Mouse (Mus musculus): ENCODE results near the gene Samsn1. TPM values are rescaled to one million over a fixed set of nuclear protein-coding genes. Genes with fewer than 3 reads are reported as not detected.

Gene Samsn1
- polyA plus RNA-seq, 1 experiment from 2014 or later, result 13.2 TPM

DNA sequence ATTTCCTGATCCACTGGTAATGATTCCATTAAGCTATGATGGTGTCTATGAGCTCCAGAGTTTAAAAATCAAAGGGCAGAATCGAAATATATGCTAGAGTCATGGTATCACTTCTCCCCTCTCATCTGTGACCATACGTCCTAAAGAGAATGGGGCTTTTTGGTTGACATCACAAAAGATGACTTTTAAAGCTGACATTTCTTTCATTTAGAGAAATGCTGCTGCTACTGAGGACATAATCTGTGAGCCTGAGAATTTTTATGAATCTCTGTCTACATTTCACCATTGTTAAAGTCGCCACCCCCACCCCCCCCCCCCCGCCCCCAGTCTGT, 91.9 kb downstream of the Samsn1 start:
- H3K9ac ChIP-seq, result no peak overlapping the region
- no peak for ATAC-seq (ENCODE audit: low read depth)
- no peaks in the 10 kb centered on the region for H3K9me3 ChIP-seq (replicated peaks)
- H3K4me2 ChIP-seq, result no peak overlapping the region
- H3K4me1 ChIP-seq (replicated peaks), result no peaks in the 10 kb centered on the region
- no peaks in the 10 kb centered on the region for H3K36me3 ChIP-seq
- H3K27ac ChIP-seq, result no peak overlapping the region
- 61% methylated on average over 4 of the region's 4 CpGs for WGBS (ENCODE audit: insufficient replicate concordance)
- no peak overlapping the region for H3K4me3 ChIP-seq (replicated peaks)
- no peak for DNase-seq
- no peaks in the 10 kb centered on the region for H3K27me3 ChIP-seq

DNA sequence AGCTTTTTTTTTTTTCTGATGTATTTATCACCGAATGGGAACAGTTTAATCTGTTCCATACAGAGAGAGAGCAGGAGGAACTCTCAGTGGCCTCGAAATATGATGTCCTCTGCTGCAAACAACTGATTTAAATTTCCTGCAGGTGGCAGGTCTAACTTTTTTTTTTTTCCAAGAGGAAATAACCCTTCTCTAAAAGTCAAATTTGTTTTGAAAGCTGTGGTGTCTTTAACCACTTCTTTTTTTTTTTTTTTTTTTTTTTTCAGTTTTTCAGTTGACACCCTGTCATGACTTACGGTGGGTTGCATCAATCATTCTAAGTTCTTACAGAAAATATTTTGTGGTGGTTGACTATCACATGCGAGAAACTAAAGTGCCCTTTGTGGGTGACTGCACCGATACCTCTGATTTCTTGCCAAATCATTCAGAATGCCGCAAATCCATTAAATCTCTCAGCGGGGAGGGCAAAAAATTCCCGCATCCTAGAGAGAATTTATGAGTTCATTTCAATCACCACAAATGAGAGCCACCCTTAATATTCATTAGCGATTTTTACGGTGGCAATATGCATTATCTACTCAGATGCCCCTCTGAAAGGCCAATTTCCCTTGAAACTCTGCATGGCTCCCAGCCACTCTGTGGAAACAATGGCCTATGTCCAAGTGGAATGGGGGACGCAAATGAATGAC, 92.4 kb downstream of the Samsn1 start:
- ATAC-seq (ENCODE audit: low read depth), result no peak
- no peak overlapping the region for H3K9ac ChIP-seq
- no peaks in the 10 kb centered on the region for H3K4me1 ChIP-seq (replicated peaks)
- no peak overlapping the region for H3K4me3 ChIP-seq (replicated peaks)
- 62% methylated on average over 11 of the region's 11 CpGs for WGBS (ENCODE audit: insufficient replicate concordance)
- DNase-seq, result no peak
- H3K27ac ChIP-seq, result no peak overlapping the region
- no peaks in the 10 kb centered on the region for H3K36me3 ChIP-seq
- no peaks in the 10 kb centered on the region for H3K27me3 ChIP-seq
- no peak overlapping the region for H3K4me2 ChIP-seq
- H3K9me3 ChIP-seq (replicated peaks), result no peaks in the 10 kb centered on the region

DNA sequence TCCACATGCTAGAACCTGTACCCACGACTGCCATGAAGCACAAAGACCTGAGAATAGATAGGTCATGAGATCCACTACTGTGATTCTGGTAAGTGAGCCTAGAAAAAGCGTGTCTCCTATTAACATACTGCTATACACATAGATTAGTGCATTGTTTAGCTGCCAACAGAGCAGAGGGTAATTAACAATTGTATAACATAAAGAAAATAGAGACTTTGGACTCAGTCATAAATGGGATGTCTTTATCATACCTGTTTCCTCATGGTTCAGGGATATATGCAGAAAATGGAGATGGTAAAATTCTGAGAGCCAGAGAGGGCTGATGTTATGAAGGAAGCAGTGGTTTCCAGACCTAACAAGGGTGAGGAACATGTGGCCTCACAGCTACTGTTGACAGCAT, 95.6 kb downstream of the Samsn1 start:
- Histone ChIP-seq H3K4me3 (replicated peaks) (no peak overlapping the region), H3K4me2 (no peak overlapping the region), H3K9me3 (replicated peaks) (no peaks in the 10 kb centered on the region), H3K27ac (no peak overlapping the region), H3K4me1 (replicated peaks) (0 out of 2 replicates have a peak, but pooled peaks cover under 1% of the 10 kb centered on the region), H3K36me3 (no peaks in the 10 kb centered on the region), H3K27me3 (no peaks in the 10 kb centered on the region), H3K9ac (no peak overlapping the region)
- no peak for ATAC-seq (ENCODE audit: low read depth)
- no peak for DNase-seq
- 64% methylated on average over 2 of the region's 2 CpGs for WGBS (ENCODE audit: insufficient replicate concordance)

DNA sequence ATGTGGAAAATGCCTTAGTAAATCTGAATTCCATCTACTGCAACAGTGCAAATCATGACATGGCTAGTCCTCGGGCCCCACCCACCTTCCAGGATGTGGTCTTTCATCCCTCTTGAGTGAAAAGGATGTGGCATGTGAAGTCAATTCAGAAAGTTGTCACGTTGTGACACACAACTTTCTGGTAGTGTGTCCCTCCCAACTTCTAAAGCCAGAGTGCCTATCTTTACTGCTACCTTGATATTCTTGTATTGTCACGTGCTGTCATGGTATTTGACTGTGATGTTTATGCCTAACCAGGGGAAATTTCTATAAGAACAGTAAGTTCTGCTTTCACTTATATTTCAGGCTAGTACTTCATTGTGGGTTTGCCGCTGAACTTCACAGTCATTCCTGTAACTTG, 101.2 kb downstream of the Samsn1 start:
- Histone ChIP-seq H3K9me3 (replicated peaks) (no peaks in the 10 kb centered on the region), H3K27me3 (no peaks in the 10 kb centered on the region), H3K4me3 (replicated peaks) (no peak overlapping the region), H3K4me1 (replicated peaks) (peaks cover 32% of the 10 kb centered on the region), H3K36me3 (no peaks in the 10 kb centered on the region), H3K27ac (no peak overlapping the region), H3K9ac (no peak overlapping the region), H3K4me2 (no peak overlapping the region)
- ATAC-seq (ENCODE audit: low read depth) (no peak), DNase-seq (no peak)
- 42% methylated on average over 4 of the region's 4 CpGs for WGBS (ENCODE audit: insufficient replicate concordance)

DNA sequence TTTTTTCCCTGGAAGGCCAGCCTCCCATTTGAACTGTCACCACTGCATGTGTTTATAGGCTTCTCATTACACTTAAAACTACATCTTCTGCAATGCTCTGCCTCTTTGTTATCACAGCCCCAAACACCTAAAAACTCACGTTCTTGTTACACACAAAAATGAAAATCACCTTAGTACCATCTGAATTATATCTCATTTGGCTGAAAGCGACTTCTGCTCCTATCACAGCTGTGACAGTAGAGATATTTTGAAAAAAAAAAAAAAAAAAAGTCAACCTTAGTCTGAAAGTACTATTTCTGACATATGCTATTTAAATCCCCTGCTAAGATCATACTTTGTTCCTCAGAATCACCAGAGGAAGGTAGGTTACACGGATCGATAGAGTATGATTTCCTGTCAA, 102.8 kb downstream of the Samsn1 start:
- ATAC-seq (ENCODE audit: low read depth) (no peak), DNase-seq (no peak)
- no peaks in the 10 kb centered on the region for H3K36me3 ChIP-seq
- H3K27ac ChIP-seq, result no peak overlapping the region
- no peaks in the 10 kb centered on the region for H3K27me3 ChIP-seq
- no peaks in the 10 kb centered on the region for H3K9me3 ChIP-seq (replicated peaks)
- H3K9ac ChIP-seq, result no peak overlapping the region
- WGBS (ENCODE audit: insufficient replicate concordance), result 49% methylated on average over 4 of the region's 4 CpGs
- no peak overlapping the region for H3K4me2 ChIP-seq
- H3K4me3 ChIP-seq (replicated peaks), result no peak overlapping the region
- peaks cover 32% of the 10 kb centered on the region for H3K4me1 ChIP-seq (replicated peaks)

DNA sequence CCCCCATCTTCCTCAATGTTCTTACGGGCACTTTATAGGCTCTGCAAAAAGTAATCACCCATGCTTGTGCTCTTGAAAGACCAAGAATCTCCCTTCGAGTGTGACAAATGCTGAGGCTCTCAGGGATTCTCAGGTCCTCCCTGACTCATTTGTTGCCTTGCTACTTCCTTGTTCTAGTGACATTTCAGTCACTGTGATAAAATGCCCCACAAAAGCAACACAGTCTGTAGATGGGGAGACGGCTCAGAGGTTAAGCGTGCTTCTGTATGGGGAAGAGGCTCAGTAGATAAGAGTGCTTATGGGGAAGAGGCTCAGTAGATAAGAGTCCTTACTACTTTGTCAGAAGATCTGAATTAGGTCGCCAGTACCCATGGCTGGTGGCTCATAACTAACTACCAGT, 104.4 kb downstream of the Samsn1 start:
- H3K9ac ChIP-seq, result peak overlapping the region; percentile 49
- peak; percentile 99 for ATAC-seq (ENCODE audit: low read depth)
- no peaks in the 10 kb centered on the region for H3K27me3 ChIP-seq
- peak overlapping the region; percentile 64 for H3K27ac ChIP-seq
- 18% methylated on average over 5 of the region's 5 CpGs for WGBS (ENCODE audit: insufficient replicate concordance)
- peaks cover 32% of the 10 kb centered on the region for H3K4me1 ChIP-seq (replicated peaks)
- H3K4me3 ChIP-seq (replicated peaks), result no peak overlapping the region
- H3K4me2 ChIP-seq, result peak overlapping the region; percentile 35
- H3K36me3 ChIP-seq, result no peaks in the 10 kb centered on the region
- no peaks in the 10 kb centered on the region for H3K9me3 ChIP-seq (replicated peaks)
- DNase-seq, result peak; percentile 36

DNA sequence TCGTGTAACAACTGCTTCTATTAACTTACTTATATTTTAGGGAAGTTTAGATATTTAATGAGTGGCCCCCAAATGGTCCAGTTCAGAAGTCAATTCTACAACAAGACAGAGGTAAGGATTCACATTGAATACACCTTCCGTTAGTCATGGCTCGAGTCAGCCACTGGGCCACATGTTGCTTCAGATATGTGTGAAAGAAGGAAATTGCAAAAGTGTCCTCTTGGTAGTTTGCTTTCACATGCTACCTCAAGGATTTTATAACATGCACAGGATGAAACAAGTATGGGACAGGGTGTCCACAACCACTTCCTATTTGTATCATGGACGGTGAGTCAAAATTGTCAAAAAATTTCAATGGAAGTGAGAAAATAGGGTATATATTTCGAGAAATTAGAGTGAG, 110.0 kb downstream of the Samsn1 start:
- Histone ChIP-seq H3K4me3 (replicated peaks) (no peak overlapping the region), H3K9ac (no peak overlapping the region), H3K27me3 (no peaks in the 10 kb centered on the region), H3K27ac (no peak overlapping the region), H3K9me3 (replicated peaks) (no peaks in the 10 kb centered on the region), H3K4me1 (replicated peaks) (peaks cover 9% of the 10 kb centered on the region), H3K36me3 (no peaks in the 10 kb centered on the region), H3K4me2 (no peak overlapping the region)
- 67% methylated on average over 5 of the region's 5 CpGs for WGBS (ENCODE audit: insufficient replicate concordance)
- DNase-seq (no peak), ATAC-seq (ENCODE audit: low read depth) (no peak)

DNA sequence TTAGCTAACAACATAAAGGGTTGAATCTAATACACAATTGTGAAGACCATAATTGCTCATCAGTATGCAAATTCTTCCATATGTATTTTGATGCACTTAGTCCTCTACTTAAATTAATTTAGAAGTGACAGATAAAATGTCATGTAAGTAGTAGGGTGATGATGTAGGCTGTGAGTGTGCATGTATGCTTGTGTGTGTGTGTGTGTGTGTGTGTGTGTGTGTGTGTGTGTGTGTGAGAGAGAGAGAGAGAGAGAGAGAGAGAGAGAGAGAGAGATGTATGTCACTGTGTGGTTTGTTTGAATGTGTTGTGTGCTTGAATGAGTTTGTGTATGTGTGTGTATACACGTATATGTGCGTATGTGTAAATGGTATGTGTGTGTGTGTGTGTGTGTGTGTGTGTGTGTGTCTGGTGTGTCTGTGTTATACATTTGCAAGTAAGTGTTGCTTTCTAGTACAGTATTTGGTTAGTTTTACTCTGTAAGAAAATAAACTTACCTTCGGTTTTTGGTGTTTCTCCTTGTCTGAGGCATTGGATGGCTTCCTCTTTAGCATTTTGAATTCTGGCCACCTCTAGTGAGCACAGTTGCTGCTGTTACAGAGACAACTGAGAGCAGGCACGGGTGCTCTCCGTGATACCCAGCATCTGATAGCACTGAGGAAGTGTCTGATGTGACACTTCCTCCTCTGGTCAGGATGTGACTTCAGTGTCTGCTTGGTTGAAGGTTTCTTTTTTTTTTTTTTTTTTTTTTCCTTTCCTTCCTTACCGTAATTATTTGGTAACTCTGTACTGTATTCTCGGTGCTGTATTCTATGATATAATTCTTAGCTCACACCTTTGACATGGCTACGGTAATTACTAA, 113.2 kb downstream of the Samsn1 start:
- Histone ChIP-seq H3K36me3 (no peaks in the 10 kb centered on the region), H3K27me3 (no peaks in the 10 kb centered on the region), H3K9ac (peak overlapping the region; percentile 62), H3K27ac (peak overlapping the region; percentile 78), H3K4me1 (replicated peaks) (peaks cover 15% of the 10 kb centered on the region), H3K9me3 (replicated peaks) (no peaks in the 10 kb centered on the region), H3K4me2 (peak overlapping the region; percentile 59), H3K4me3 (replicated peaks) (peak overlapping the region; percentile 50)
- WGBS (ENCODE audit: insufficient replicate concordance), result 13% methylated on average over 8 of the region's 8 CpGs
- peak; percentile 99 for ATAC-seq (ENCODE audit: low read depth)
- DNase-seq, result peak; percentile 60

DNA sequence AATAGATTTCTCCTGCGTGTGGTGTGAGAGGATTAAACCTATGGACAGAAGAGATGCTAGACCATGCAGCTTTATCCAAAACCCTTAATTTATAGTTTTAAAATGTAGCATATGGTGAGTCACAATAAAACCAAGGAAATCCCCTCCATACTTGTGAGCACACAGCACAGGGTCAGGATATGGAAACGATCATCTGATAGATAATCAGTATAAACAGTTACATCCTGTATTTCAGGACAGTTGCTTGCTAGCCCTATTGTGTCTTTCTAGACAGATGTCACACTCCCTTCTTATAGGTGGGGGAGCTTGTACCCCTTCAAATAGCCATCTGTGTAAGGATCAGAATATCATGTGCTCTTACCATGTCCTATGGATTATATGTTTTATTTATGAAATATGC, 115.3 kb downstream of the Samsn1 start:
- no peaks in the 10 kb centered on the region for H3K9me3 ChIP-seq (replicated peaks)
- H3K4me3 ChIP-seq (replicated peaks), result no peak overlapping the region
- no peaks in the 10 kb centered on the region for H3K27me3 ChIP-seq
- H3K27ac ChIP-seq, result no peak overlapping the region
- DNase-seq (no peak), ATAC-seq (ENCODE audit: low read depth) (no peak)
- 0 out of 2 replicates have a peak overlapping the region, but pooled peaks have one; percentile 17 for H3K4me2 ChIP-seq
- 0 out of 2 replicates have a peak overlapping the region, but pooled peaks have one; percentile 11 for H3K9ac ChIP-seq
- no peaks in the 10 kb centered on the region for H3K36me3 ChIP-seq
- peaks cover 15% of the 10 kb centered on the region for H3K4me1 ChIP-seq (replicated peaks)
- whole genome bisulfite sequencing (ENCODE audit: insufficient replicate concordance), result 31% methylated on average over 2 of the region's 2 CpGs

DNA sequence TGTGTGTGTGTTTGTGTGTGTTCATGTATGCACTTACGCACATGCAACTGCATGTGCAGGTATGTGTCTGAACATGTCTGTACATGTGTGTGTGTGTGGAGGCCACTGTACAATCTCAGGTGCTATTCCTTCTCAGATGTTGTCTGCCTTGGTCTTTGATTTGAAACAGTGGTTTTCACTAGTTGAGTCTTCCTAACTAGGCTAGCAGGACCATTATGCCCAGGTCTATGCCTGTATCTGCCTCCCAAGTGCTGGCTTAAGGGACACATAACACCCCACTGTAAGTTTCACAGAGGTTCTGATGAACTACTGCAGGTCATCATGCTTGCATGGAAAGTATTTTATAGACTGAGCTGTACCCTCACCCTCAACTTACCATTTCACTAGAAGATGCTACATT, 115.8 kb downstream of the Samsn1 start:
- 0 out of 2 replicates have a peak overlapping the region, but pooled peaks have one; percentile 15 for H3K4me2 ChIP-seq
- H3K27me3 ChIP-seq, result no peaks in the 10 kb centered on the region
- ATAC-seq (ENCODE audit: low read depth) (no peak), DNase-seq (no peak)
- no peaks in the 10 kb centered on the region for H3K36me3 ChIP-seq
- H3K9me3 ChIP-seq (replicated peaks), result no peaks in the 10 kb centered on the region
- peaks cover 15% of the 10 kb centered on the region for H3K4me1 ChIP-seq (replicated peaks)
- H3K27ac ChIP-seq, result 0 out of 2 replicates have a peak overlapping the region, but pooled peaks have one; percentile 29
- H3K4me3 ChIP-seq (replicated peaks), result no peak overlapping the region
- H3K9ac ChIP-seq, result no peak overlapping the region
- 89% methylated on average over 1 of the region's 1 CpGs for WGBS (ENCODE audit: insufficient replicate concordance)

DNA sequence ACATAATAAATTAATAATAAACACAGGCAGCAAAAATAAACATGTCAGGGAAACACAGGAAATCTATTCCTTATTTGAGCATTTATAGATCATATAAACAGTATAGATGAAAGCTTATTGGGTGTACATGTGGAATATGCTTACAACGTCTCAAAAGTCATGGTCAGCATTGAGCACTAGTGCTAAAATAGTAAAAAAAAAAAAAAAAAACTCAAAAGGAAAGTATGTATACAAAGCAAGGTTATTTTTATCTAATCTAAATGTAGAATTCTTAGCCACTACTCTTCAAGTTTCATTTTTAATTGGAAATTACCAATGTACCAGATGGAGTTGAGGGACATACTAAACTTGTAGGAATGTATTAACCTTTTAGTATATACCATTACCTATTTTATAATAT, 116.8 kb downstream of the Samsn1 start:
- Histone ChIP-seq H3K27ac (no peak overlapping the region), H3K36me3 (no peaks in the 10 kb centered on the region), H3K4me3 (replicated peaks) (no peak overlapping the region), H3K9ac (no peak overlapping the region), H3K9me3 (replicated peaks) (no peaks in the 10 kb centered on the region), H3K4me2 (no peak overlapping the region), H3K4me1 (replicated peaks) (peaks cover 19% of the 10 kb centered on the region), H3K27me3 (no peaks in the 10 kb centered on the region)
- no peak for ATAC-seq (ENCODE audit: low read depth)
- DNase-seq, result no peak
- WGBS (ENCODE audit: insufficient replicate concordance), result 63% methylated on average over 1 of the region's 1 CpGs
